Mouse (Mus musculus): ENCODE results near the gene Pcsk2.

Gene Pcsk2

DNA sequence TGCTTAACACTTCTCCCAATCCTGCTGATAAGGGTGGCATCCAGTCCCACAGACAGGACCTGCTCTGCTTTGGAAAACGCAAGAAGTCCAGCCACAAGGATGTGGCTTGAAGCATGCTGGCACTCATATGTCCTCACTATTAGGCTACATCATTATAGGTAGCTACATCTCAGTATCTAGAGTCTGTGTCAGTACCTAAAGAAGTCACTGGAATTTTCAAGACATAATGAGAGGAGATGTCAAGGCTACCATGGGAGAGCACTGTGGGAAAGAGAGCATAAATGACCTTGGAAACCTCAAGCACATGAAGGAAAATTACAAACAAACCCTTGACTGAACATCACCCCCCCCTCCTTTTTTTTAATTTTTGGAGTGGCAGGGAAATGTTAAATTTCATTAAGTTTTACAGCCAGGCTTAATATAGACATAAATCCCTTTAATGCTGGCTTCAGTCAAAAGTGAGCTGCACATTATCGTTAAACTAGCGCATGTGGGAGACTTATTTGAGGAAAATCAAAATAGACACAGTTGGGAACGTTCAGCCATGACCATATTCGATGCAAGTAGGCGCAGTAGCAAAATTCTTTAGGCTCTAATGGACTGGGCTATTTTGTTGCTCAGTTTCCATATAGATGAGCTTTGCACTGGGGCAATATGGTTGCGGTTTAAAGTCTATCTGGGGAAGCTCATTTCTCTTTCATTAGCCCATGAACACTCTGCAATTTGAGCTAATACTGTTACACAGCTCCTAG, 193.7 kb downstream of the Pcsk2 start:
- DNase-seq, result no peak

DNA sequence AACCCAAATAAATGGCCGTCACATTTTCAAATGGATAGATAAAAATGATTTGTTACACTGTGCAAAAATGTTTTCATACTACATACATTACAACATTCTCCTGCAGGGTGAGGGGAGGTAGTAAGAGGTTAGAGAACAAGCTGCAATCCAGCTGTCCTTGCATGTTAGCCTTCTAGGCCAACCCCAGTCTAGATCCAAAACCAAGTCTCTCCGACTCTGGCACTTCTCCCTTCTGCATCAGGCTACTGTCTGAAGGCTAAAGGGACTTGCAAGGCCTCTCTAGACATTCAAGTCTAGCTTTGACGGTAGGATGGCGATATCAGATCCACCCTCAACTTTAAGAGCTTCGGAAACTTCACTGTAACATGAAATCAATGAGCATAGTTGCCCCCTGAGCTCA, 196.5 kb downstream of the Pcsk2 start:
- DNase-seq, result no peak

DNA sequence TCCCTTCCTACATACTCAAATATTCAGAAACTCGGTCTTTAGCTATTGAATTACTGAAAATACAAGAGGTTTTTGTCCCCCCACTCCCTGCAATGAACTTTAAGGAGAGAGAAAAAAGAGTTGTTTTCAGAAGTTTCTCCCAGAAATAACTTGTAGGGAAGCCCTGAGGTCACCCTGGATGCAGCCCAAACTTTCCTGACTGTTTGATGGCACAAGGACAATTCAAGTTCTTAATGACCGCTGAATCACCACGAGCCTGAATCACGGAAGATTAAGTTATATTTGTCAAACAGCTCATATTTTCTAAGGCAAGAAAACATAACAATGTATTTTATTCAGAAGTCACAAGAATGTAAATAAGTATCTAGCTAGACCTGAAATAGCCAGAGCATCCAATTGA, 197.1 kb downstream of the Pcsk2 start:
- no peak for DNase-seq

DNA sequence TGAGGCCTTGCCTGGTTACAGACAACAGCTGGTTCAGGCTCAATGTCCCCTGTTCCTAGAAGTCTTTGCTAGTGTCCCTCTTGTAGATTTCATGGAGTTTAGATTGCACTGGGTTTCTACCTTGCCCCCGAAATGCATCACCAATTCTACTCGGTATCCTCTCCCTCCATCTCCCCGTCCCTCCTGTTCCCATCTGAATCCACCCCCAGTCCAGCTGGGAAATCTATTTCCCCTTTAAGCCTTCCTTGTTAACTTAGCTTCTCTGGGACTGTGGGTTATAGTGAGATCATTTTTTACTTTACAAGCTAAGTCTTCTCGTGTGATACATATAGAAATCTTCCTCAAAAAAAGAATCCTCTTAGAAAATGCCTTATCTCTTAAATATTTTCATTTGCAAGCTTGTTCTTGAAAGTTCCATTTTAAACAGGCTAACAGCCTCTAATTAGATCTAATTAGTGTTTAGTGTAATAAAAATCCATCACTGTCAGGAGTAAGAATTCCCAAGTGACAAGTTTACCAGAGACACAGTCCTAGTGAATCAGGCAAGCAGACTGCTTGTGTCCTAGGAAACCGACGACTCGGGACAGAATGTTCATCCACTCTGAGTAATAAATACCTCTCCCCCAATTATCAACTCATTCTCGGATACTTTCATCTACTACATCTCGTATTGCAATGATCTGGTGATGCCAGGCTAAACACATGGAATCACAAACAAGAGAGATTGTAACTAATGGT, 206.3 kb downstream of the Pcsk2 start:
- DNase-seq, result no peak

DNA sequence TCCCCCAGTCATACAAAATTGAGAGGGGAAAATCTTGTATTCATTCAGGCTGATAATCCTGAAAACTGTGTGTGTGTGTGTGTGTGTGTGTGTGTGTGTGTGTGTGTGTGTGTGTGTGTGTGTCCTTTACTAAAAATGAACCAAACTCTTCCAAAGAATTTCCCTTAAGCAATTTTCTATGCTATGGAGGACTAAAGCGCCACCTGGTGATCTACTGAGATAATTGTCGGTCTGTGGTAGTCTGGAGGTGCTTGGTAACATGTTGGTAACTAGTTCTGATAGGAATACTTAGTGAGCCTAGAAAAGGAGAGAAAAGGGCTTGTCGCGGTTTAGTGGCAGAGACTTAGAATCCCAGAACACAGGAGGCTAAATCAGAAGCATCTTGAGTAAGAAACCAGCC, 230.5 kb downstream of the Pcsk2 start:
- DNase-seq, result peak; percentile 51

DNA sequence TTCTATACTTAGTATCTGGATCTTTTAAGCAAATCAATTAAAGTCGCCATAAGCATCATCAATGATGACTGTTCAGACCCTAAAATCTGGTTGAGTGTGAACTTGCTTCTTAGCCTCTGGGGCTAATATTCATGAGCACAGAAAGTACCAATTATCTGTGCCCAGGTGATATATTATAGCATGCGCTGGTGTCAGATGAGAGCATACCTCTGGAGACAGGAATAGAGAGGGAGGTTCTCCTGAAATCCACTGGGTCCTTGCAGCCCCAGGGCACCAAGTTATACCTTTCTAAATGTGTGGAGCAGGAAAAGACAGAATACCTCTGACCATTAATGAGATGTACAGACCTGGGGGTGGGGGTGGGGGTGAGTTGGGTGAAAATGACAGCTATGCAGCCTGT, 234.4 kb downstream of the Pcsk2 start:
- no peak for DNase-seq

DNA sequence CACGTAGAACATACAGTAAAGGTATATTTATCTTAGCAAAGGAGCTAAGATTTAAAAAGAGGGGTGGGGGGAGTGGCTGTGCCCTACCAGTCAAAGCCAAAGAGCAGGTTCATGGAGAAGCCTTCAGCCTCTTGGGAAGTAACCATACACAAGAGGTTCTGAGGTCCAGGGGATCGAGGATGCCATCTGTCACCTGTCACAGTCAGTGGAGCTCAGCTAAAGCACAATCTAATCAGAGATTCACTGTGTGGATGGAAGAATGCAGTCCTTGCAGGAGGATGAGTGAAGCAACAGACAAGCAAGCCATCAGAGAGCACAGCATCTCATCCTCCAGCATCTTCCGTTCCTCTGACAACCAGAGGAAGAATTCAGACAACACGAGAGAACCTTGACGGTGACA, 244.0 kb downstream of the Pcsk2 start:
- no peak for DNase-seq

DNA sequence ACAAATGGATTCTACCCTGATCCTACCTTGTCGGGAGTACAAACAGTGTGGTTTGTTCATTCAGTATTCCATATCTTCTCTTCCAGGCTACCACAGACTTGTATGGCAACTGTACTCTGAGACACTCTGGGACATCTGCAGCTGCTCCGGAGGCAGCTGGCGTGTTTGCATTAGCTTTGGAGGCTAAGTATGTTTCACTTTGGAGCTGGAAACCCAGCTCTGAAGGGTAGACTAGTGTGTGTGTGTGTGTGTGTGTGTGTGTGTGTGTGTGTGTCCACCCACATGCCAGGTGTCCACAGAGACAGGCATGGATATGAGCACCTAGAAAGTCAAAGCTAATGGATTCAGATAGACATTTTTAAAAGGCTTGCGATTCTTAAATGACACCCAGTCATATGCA, 249.9 kb downstream of the Pcsk2 start:
- no peak for DNase-seq

DNA sequence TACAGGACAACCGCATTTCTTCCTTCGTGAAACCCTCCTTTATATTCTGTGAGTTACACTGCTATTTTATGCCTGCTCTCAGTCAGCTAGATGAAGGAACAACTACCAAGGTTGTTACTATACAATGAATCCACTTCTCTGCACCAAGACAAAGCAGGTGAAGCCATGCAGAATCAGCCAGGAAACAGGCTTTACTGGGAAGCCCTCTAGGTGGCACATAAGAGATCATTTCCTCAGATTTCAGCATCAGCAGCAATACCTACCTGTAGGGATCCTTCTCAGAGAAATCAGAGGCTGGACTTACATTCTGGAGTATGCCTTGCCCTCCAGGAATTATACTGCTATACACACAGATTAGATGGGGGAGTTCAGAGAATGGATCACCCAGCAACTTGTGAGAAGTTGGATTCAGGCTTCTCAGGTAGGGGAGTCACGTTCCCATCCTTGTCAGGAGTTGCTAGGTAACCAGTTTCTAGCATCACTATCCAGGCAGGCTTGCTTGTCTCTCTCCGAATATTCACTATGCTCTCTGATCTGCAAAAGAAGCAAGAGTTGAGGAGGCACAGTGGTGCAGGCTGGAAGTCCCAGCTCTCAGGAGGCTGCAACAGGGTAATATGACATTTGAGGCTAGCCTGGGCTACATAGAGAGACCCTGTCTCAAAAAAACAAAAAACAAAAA, 250.5 kb downstream of the Pcsk2 start:
- DNase-seq, result no peak

DNA sequence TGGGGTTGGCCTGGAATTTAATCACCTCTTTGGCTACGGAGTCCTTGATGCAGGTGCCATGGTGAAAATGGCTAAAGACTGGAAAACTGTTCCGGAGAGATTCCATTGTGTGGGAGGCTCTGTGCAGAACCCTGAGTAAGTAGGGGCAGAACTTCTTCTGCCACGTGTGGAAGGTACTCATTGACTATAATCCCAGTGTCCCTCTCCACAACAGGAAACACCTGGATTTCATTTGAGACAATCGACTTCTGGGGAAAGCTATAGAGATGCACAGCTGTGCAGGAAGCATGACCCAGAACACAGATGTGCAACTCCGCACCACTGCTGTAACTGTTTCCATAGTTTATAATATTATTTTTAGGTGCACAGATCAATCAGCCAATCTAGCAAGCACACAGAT, 255.1 kb downstream of the Pcsk2 start:
- DNase-seq, result no peak

DNA sequence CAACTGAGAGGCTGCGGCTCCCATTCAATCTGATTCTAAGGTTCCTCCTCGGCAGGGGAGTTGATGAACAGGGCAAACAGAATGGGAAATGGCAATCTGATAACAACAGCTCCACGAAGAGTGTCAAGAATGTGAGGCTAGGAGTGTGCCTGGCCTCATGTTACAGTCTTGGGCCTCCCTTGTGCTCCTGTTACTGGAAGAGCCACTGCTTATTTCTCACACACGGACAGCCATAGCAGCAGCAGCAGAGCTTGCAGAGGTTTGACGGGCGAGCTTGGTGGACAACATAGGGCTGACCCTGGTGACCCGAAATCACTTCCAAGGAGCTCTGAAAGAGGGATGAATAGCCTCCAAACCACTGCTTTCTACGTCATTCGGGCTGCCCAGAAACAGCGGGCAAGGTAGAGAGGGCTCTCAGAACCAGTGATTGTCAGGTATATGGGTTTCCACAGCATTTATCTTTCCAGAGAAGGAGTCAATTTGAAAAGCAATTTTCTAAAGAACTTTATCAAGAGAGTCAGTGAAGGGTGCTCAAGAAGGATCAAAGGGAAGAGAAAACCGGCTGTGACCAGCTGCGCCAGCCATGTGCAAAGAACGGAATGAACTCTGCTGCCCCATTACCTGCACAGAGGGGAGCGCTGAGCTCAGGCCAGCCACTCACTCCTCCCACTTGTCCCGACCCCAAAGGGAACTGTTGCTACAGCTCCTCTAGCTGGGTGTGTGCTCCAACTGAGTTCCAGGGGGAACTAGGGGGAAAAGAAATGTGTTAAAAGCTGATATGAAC, 260.4 kb downstream of the Pcsk2 start:
- no peak for DNase-seq

DNA sequence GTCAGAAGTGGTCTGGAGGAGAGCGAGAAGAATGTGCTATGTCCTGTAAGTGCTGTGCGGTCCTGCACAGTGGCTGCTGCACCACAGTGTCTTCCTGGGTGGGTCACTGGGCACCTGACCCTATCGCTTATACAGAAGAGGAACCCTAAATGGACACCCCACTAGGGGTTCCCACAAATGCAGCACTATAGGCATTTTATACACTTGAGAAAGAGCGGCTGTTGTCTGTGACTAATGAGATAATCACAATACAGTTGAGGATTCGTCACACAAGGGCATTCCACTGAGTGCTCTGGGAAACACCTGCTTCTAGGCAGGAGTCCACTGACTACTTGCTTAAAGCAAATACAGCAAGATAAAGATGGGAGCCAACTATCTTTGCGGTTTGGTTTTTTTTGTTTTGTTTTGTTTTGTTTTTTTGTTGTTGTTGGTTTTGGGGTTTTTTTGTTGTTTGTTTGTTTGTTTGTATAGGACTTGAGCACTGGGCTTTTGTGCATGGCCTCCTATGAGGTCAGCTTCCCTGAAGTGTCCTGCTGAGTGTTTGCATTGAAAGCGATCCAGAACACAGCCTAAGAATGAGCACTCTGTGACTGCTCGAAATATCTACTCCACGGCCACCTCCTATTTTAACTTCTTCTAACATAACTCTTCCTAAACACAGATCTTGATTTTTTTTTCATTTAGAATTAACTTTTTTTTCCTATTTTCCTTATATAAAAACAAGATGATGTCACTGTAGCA, 261.1 kb downstream of the Pcsk2 start:
- no peak for DNase-seq

DNA sequence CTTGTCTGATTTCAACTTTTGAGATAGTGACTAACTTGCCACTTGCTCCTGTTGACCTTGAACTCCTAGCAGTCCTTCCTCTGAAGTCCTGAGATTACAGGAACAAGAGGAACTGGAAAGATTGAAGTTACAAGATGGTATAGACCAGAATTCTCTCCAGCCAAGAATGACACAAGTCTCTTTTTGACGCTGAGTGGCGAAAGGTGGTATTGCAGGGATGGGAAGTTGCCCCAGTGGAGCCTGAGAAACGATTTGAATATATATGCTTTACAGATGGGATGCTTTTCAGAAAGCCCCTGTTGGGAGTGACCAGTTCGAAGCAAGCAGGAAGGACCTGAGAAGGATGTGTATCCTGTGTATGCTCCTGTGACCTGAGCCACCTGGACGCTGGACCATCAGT, 262.8 kb downstream of the Pcsk2 start:
- DNase-seq, result no peak

DNA sequence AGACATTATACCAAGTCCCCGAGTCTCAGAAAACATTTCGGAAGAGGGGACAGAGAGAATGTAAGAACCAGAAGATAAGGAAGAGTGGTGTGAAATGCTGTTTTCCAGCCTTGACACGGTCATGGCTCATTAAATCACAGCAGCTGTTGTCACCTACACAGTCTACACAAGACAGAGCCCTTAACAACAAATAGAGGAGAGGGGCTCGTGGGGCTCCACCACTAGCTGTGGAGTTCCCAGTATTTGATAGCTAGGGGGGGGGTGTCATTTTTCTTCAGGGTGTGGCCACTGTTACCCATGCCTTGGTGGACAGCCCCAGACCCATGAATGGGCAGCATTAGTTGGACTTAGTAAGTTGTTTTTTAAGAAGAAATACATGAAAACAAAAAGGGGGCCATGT, 266.3 kb downstream of the Pcsk2 start:
- no peak for DNase-seq

DNA sequence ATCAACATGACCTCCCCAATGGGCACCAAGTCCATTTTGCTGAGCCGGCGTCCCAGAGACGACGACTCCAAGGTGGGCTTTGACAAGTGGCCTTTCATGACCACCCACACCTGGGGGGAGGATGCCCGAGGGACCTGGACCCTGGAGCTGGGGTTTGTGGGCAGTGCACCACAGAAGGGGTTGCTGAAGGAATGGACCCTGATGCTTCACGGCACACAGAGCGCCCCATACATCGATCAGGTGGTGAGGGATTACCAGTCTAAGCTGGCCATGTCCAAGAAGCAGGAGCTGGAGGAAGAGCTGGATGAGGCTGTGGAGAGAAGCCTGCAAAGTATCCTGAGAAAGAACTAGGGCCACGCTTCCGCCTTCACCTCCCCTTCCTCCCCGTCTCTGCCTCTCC, 267.5 kb downstream of the Pcsk2 start:
- DNase-seq, result no peak

DNA sequence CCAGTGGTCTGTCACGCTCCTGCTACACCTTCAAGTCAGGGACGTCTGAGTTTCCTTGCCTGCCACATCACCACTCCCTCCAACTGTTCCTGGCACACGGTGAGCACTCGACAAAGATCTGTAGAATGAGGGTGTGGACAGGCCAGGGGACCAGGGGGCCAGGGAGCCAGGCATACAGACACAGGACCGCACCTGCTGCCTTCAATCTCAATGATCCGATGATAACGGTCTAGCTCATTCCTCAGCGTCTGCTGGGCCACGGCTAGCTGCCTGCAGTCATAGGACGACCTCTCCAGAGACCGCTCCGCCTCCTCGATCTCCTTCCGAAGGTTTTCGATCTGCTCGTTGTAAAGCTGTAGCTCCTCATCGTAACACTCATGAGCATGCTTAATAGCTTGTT, 285.7 kb downstream of the Pcsk2 start:
- DNase-seq, result no peak

DNA sequence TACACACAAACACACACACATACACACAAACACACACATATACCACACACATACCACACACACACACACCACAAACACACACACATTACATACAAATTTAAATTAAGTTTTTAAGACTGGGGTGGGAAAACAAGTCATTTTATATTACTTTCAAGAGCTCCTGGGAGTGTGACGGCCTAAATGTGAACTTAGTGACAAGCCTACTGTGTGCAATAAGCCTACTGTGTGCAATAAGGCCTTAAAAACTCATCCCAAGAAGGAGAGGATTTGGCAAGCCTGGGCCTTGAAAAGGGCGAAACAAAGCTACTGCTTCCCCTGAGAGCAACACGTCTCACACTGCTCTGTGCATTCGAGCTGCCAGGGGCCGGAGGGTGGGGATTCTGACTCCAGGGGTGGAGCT, 286.8 kb downstream of the Pcsk2 start:
- DNase-seq, result no peak

DNA sequence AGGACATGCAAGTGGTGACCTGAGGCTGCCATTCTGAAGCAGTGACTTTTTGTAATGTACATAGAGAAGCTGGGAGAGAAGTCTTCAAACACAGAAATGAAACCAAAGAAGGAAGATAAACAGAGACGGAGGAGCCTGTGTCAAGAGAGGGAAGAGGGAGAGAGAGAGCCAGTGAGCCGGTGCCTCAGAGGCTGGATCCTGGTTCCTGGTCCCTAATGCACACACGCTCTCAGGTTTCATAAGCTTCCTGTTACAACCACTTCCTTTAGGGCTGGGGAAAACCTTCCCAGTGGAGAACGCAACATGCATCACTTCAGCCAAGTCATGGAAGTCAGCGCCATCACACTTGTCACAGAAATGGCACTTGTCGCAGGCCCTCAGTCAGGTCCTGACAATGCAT, 288.1 kb downstream of the Pcsk2 start:
- no peak for DNase-seq

DNA sequence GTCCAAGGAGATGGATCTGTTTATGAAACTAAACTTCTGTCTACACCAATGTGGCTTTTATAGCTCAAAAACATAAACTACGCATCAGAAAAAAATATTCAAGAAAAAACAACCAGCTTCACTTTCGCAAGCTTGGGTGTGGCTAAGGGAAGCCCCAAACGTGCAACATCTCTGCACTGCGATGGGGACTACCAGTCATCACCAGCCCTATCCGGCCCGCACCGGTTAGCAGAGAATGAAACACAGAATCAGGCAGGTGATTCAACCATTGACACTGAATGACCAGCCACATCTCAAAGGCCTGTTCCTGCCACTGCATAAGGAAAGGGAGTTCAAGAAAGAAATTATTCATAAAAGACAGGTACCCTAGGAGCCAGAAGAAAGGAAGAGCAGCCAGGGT, 289.9 kb downstream of the Pcsk2 start:
- no peak for DNase-seq

DNA sequence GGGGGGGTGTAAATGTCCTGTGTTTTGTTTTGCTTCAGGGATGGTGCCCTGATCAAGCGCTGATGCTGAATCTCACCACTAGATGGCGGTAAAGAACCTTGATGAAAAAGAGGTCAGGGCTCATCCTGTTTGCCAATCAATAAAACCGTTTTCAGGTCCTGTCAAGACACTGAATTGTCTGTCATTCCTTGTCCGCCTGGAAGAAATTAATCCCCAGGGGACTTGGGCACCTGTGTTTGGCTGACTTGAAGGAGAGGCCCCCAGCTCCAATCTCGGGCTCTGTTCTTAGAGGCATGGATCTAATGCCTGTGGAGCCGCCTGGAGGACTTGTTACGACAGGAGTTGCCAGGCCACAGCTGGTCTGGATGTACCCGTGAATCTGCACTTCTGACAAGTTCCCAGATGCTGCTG, 291.3 kb downstream of the Pcsk2 start:
- DNase-seq, result peak; percentile 72

DNA sequence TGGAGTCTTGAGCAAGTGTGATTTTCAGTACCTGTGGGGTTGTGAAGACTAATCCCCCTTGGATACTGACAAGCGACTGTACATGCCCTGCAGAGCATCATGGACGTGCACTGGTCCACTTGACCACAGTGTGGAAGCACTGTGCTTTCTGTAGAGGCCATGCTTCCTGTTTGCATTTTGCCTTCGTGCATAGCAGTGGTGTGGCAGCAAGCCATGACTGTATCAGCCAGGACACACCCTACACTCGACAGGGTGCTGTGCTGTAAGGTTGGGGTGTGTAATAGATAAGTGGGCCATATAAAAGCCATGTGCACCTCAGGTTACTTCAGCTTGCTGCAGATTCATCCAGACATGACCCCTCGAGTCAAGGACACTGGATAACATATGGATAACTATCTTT, 292.7 kb downstream of the Pcsk2 start:
- no peak for DNase-seq

DNA sequence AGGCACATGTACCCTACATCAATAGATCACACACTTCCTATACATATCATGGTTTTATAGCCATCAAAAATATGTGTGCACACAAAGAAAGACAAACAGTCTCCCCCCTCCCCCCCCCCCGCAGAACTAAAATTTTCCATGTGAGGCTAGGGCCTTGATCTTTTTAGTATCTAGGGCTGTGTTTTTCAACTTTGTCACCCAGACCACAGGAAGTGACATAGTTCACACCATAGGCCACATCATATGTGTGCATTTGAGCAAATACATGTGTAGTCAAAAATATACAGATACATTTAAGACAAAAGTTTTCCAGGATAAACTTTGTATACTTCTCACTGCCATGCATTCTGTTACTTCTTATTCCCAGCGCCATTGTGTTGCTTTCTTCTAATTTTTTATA, 293.5 kb downstream of the Pcsk2 start:
- DNase-seq, result no peak

DNA sequence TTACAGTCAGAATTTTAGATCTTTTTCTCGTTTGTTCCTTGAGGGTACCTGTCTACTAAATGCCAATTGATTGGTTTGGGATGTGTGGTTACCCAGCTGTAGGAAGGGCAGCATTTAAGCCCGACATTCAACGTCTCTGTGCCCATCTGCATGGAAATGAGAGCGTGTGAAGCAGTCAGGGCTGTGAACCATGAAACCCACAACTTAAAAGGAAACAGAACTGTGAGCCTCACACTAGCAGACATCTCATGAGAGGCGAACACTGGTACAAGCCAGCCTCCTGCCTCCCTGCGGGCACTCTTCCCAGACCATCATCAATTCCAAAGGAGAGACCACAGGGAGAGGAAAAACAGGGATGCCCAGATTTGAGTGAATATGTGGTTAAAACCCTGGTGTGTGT, 294.9 kb downstream of the Pcsk2 start:
- DNase-seq, result no peak
